Mouse (Mus musculus) hindbrain, postnatal 0 days (tissue): ENCODE measurements around the gene Trmu. TPM values are rescaled to one million over a fixed set of nuclear protein-coding genes. Genes with fewer than 3 reads are reported as not detected.
"Not testable (repeated sequence)": the region's sequence is repeated elsewhere in the genome, so short reads cannot be mapped to it uniquely, and the experiment has no call there.

Experiments used
- ATAC-seq: fragments of 200-750 bp; cut with Nextera tagmentation; 2 replicates; pipeline ENCODE4 v1.8.0; 2017; ENCODE audit warnings: mild to moderate bottlenecking, moderate TSS enrichment, moderate library complexity
- DNase-seq: peaks from one replicate; pipeline ENCODE4 v3.0.0-alpha.2; 2015; ENCODE audit warnings: low spot score
- H3K27ac ChIP-seq: fragments of 300-500 bp; sonication (generic); 2 replicates; pipeline ENCODE4 v1.5.1; 2014; ENCODE audit warnings: mild to moderate bottlenecking
- H3K27me3 ChIP-seq: fragments of 300-500 bp; sonication (generic); 2 replicates; pipeline ENCODE4 v1.6.1; 2014; ENCODE audit warnings: low read length, mixed read lengths; ENCODE audit not compliant: insufficient read depth
- H3K36me3 ChIP-seq: fragments of 300-500 bp; sonication (generic); 2 replicates; pipeline ENCODE4 v1.6.1; 2014; ENCODE audit warnings: low read length, mixed read lengths; ENCODE audit not compliant: insufficient read depth
- H3K4me1 ChIP-seq: fragments of 300-500 bp; sonication (generic); 2 replicates; pipeline ENCODE4 v1.6.1; 2014; ENCODE audit warnings: antibody characterized with exemption, low read length, mixed read lengths; ENCODE audit not compliant: insufficient read depth
- H3K4me2 ChIP-seq: fragments of 300-500 bp; sonication (generic); 2 replicates; pipeline ENCODE4 v1.6.1; 2014; ENCODE audit warnings: low read depth, mild to moderate bottlenecking, low read length, moderate library complexity, mixed read lengths
- H3K4me3 ChIP-seq: fragments of 300-500 bp; sonication (generic); 2 replicates; pipeline ENCODE4 v1.5.1; 2014; ENCODE audit warnings: low read length
- H3K9ac ChIP-seq: fragments of 300-500 bp; sonication (generic); replicated peaks from 2 replicates; pipeline ENCODE4 v1.6.1; 2014; ENCODE audit warnings: mild to moderate bottlenecking, low read length, moderate library complexity, mixed read lengths
- H3K9me3 ChIP-seq: fragments of 300-500 bp; sonication (generic); 2 replicates; pipeline ENCODE4 v1.6.1; 2016; ENCODE audit warnings: low read length, mixed read lengths
- CTCF ChIP-seq: IDR thresholded peaks from 2 replicates; pipeline ENCODE4 v1.5.1; 2016; ENCODE audit warnings: antibody characterized with exemption, control low read depth, low read depth
- WGBS: fragments of 180-500 bp; shearing (Covaris S2); extraction: QIAGEN DNeasy Blood & Tissue Kit; methylation state at CpG from one replicate; pipeline ENCODE4 v1.1.7; 2014; 5-methylcytosine and 5-hydroxymethylcytosine counted together
- polyA plus RNA-seq: library from polyadenylated mRNA; unstranded; fragments of >200 nt; fragmentation: Nextera tagmentation; extraction: Ambion mirVana; gene quantifications from 2 replicates; pipeline ENCODE4 v1.2.1, GENCODE M21; 2015
- total RNA-seq: library from RNA; depleted of rRNA; stranded (reverse); fragments of >200 nt; gene quantifications from 2 replicates; pipeline ENCODE4 v1.2.3, GENCODE M21; 2014

Trmu gene
- total and polyA plus RNA-seq, 2 experiments from 2014 or later: 30.4 to 35.1 TPM

GRCm38 (mm10) chr15:85840983-85841382 is 38.1 kb upstream of the Trmu start:
- Histone ChIP-seq H3K36me3 (0 out of 2 replicates have a peak, but pooled peaks cover 4% of the 10 kb centered on the region), H3K9ac (no peak overlapping the region), H3K27ac (no peak overlapping the region), H3K27me3 (no peaks in the 10 kb centered on the region), H3K4me3 (no peak overlapping the region), H3K4me1 (no peaks in the 10 kb centered on the region), H3K4me2 (no peak overlapping the region), H3K9me3 (no peaks in the 10 kb centered on the region)
- no peak for ATAC-seq
- DNase-seq: no peak
- peak; percentile 57 for TF ChIP-seq CTCF
- 30% methylated on average over 6 of the region's 6 CpGs for WGBS

GRCm38 (mm10) chr15:85841796-85842360 is 37.2 kb upstream of the Trmu start:
- no peak for ATAC-seq
- Histone ChIP-seq H3K9ac (no peak overlapping the region), H3K27me3 (no peaks in the 10 kb centered on the region), H3K4me3 (no peak overlapping the region), H3K4me1 (no peaks in the 10 kb centered on the region), H3K4me2 (no peak overlapping the region), H3K9me3 (no peaks in the 10 kb centered on the region), H3K36me3 (0 out of 2 replicates have a peak, but pooled peaks cover 4% of the 10 kb centered on the region), H3K27ac (no peak overlapping the region)
- 83% methylated on average over 5 of the region's 5 CpGs for WGBS
- no peak for TF ChIP-seq CTCF
- no peak for DNase-seq

- ATAC-seq (no peak), DNase-seq (no peak)
- TF ChIP-seq CTCF: no peak
- Histone ChIP-seq H3K4me3 (no peak overlapping the region), H3K27ac (no peak overlapping the region), H3K4me1 (no peaks in the 10 kb centered on the region), H3K4me2 (no peak overlapping the region), H3K27me3 (no peaks in the 10 kb centered on the region), H3K36me3 (0 out of 2 replicates have a peak, but pooled peaks cover 4% of the 10 kb centered on the region), H3K9me3 (no peaks in the 10 kb centered on the region), H3K9ac (no peak overlapping the region)
These were observed 34.0 kb upstream of the Trmu start for GRCm38 (mm10) chr15:85845071-85845470.

GRCm38 (mm10) chr15:85851656-85852392 is 27.3 kb upstream of the Trmu start:
- 69% methylated on average over 12 of the region's 12 CpGs for WGBS
- Histone ChIP-seq H3K36me3 (no peaks in the 10 kb centered on the region), H3K4me3 (no peak overlapping the region)

GRCm38 (mm10) chr15:85858980-85859489 is 20.1 kb upstream of the Trmu start:
- Histone ChIP-seq H3K36me3 (no peaks in the 10 kb centered on the region), H3K27ac (peak overlapping the region; percentile 90), H3K9ac (peak overlapping the region; percentile 73), H3K4me1 (peaks cover 4% of the 10 kb centered on the region; the same call in 1 of the 2 replicates), H3K4me3 (peak overlapping the region; percentile 60), H3K9me3 (no peaks in the 10 kb centered on the region), H3K27me3 (no peaks in the 10 kb centered on the region), H3K4me2 (peak overlapping the region; percentile 66)
- ATAC-seq: no peak
- no peak for TF ChIP-seq CTCF
- DNase-seq: no peak
- 11% methylated on average over 15 of the region's 15 CpGs for WGBS

More at GRCm38 (mm10) chr15:85851656-85852392, 27.3 kb upstream of the Trmu start:
- Histone ChIP-seq H3K27ac (no peak overlapping the region), H3K4me1 (no peaks in the 10 kb centered on the region), H3K9me3 (no peaks in the 10 kb centered on the region), H3K4me2 (no peak overlapping the region), H3K9ac (no peak overlapping the region), H3K27me3 (no peaks in the 10 kb centered on the region)
- DNase-seq: peak; percentile 12
- TF ChIP-seq CTCF: peak; percentile 29; the same call in 1 of the 2 replicates
- ATAC-seq: no peak

GRCm38 (mm10) chr15:85859490-85860031 is 19.6 kb upstream of the Trmu start, which contains the start of gene Gtse1:
TSS of gene Gtse1 (plus strand) at chr15:85859745.
- Histone ChIP-seq H3K4me2 (peak within 1 kb of the TSS; percentile 86), H3K9me3 (no peaks in the 10 kb centered on the region), H3K36me3 (no peaks in the 10 kb centered on the region), H3K4me3 (peak within 1 kb of the TSS; percentile 60), H3K27me3 (no peaks in the 10 kb centered on the region), H3K9ac (peak within 1 kb of the TSS; percentile 73), H3K4me1 (peaks cover 4% of the 10 kb centered on the region; the same call in 1 of the 2 replicates), H3K27ac (peak within 1 kb of the TSS; percentile 90)
- ATAC-seq (peak; percentile 99), DNase-seq (peak; percentile 99)
- under 1% methylated on average over 42 of the region's 42 CpGs for WGBS
- no peak for TF ChIP-seq CTCF

- not testable (repeated sequence) for H3K4me3 ChIP-seq, ATAC-seq, DNase-seq, H3K36me3 ChIP-seq, H3K9me3 ChIP-seq, H3K4me2 ChIP-seq, H3K27ac ChIP-seq, H3K27me3 ChIP-seq, H3K4me1 ChIP-seq, H3K9ac ChIP-seq
- 94% methylated on average over 7 of the region's 7 CpGs for WGBS
These were observed 13.2 kb upstream of the Trmu start for GRCm38 (mm10) chr15:85865913-85866312.
